Mouse (Mus musculus): Measurements from ENCODE around the gene Rbms1. TPM values are rescaled to one million over a fixed set of nuclear protein-coding genes. Genes with fewer than 3 reads are reported as not detected.

Rbms1 gene
- polyA plus RNA-seq, 1 experiment from 2014 or later: 50.9 TPM

GRCm38 (mm10) chr2:60796616-60796968 is 166.4 kb downstream of the Rbms1 start:
- Histone ChIP-seq H3K4me2 (no peak overlapping the region), H3K27me3 (replicated peaks) (peaks cover 34% of the 10 kb centered on the region), H3K9me3 (no peaks in the 10 kb centered on the region), H3K27ac (peak overlapping the region; percentile 42; the same call in 1 of the 2 replicates), H3K4me3 (no peak overlapping the region), H3K36me3 (replicated peaks) (no peaks in the 10 kb centered on the region), H3K9ac (no peak overlapping the region), H3K4me1 (peaks cover 34% of the 10 kb centered on the region)
- 15% methylated on average over 2 of the region's 2 CpGs for WGBS
- ATAC-seq (replicated peaks): peak; percentile 79

- Histone ChIP-seq H3K9me3 (no peaks in the 10 kb centered on the region), H3K4me1 (peaks cover 26% of the 10 kb centered on the region), H3K9ac (no peak overlapping the region), H3K27ac (0 out of 2 replicates have a peak overlapping the region, but pooled peaks have one; percentile 42), H3K27me3 (replicated peaks) (peaks cover 36% of the 10 kb centered on the region), H3K4me3 (no peak overlapping the region), H3K4me2 (no peak overlapping the region), H3K36me3 (replicated peaks) (no peaks in the 10 kb centered on the region)
- 0 out of 2 replicates have a peak, but pooled peaks have one; percentile 32 for ATAC-seq (replicated peaks)
- 41% methylated on average over 9 of the region's 9 CpGs for WGBS
These were observed 167.1 kb downstream of the Rbms1 start for GRCm38 (mm10) chr2:60795861-60796260.

- Histone ChIP-seq H3K4me2 (no peak overlapping the region), H3K27me3 (replicated peaks) (peaks cover 39% of the 10 kb centered on the region), H3K4me1 (peaks cover 20% of the 10 kb centered on the region), H3K9ac (no peak overlapping the region), H3K36me3 (replicated peaks) (no peaks in the 10 kb centered on the region), H3K9me3 (no peaks in the 10 kb centered on the region), H3K4me3 (no peak overlapping the region), H3K27ac (no peak overlapping the region)
- 77% methylated on average over 4 of the region's 4 CpGs for WGBS
- ATAC-seq (replicated peaks): no peak
These were observed 170.5 kb downstream of the Rbms1 start for GRCm38 (mm10) chr2:60792506-60792905.

- no peaks in the 10 kb centered on the region for H3K36me3 ChIP-seq (replicated peaks)
- H3K4me3 ChIP-seq: no peak overlapping the region
- H3K9ac ChIP-seq: no peak overlapping the region
- no peak overlapping the region for H3K4me2 ChIP-seq
- 54% methylated on average over 3 of the region's 3 CpGs for WGBS
- no peak for ATAC-seq (replicated peaks)
- H3K4me1 ChIP-seq: no peaks in the 10 kb centered on the region
- H3K27me3 ChIP-seq (replicated peaks): peaks cover 35% of the 10 kb centered on the region
- no peak overlapping the region for H3K27ac ChIP-seq
- H3K9me3 ChIP-seq: no peaks in the 10 kb centered on the region
These were observed 173.9 kb downstream of the Rbms1 start for GRCm38 (mm10) chr2:60789126-60789525.

GRCm38 (mm10) chr2:60788173-60788908 is 174.7 kb downstream of the Rbms1 start:
- 16% methylated on average over 6 of the region's 6 CpGs for WGBS
- no peak overlapping the region for H3K4me3 ChIP-seq
- 0 out of 2 replicates have a peak overlapping the region, but pooled peaks have one; percentile 22 for H3K27ac ChIP-seq

GRCm38 (mm10) chr2:60787088-60787487 is 175.9 kb downstream of the Rbms1 start:
- Histone ChIP-seq H3K9ac (no peak overlapping the region), H3K36me3 (replicated peaks) (no peaks in the 10 kb centered on the region), H3K9me3 (no peaks in the 10 kb centered on the region), H3K4me3 (no peak overlapping the region), H3K27ac (no peak overlapping the region), H3K4me2 (no peak overlapping the region), H3K27me3 (replicated peaks) (peaks cover 27% of the 10 kb centered on the region), H3K4me1 (no peaks in the 10 kb centered on the region)
- 93% methylated on average over 5 of the region's 5 CpGs for WGBS
- peak; percentile 41; the same call in 1 of the 2 replicates for ATAC-seq (replicated peaks)

More at GRCm38 (mm10) chr2:60788173-60788908, 174.7 kb downstream of the Rbms1 start:
- Histone ChIP-seq H3K4me1 (no peaks in the 10 kb centered on the region), H3K9me3 (no peaks in the 10 kb centered on the region), H3K9ac (no peak overlapping the region), H3K27me3 (replicated peaks) (peaks cover 27% of the 10 kb centered on the region), H3K4me2 (no peak overlapping the region), H3K36me3 (replicated peaks) (no peaks in the 10 kb centered on the region)
- ATAC-seq (replicated peaks): peak; percentile 89

GRCm38 (mm10) chr2:60786289-60786688 is 176.7 kb downstream of the Rbms1 start:
- WGBS: 65% methylated on average over 10 of the region's 10 CpGs
- Histone ChIP-seq H3K4me2 (no peak overlapping the region), H3K36me3 (replicated peaks) (no peaks in the 10 kb centered on the region), H3K9me3 (no peaks in the 10 kb centered on the region), H3K27me3 (replicated peaks) (peaks cover 24% of the 10 kb centered on the region; the same call in 1 of the 2 replicates), H3K27ac (no peak overlapping the region), H3K9ac (no peak overlapping the region), H3K4me3 (no peak overlapping the region), H3K4me1 (no peaks in the 10 kb centered on the region)
- no peak for ATAC-seq (replicated peaks)

GRCm38 (mm10) chr2:60774501-60774900 is 188.5 kb downstream of the Rbms1 start:
- Histone ChIP-seq H3K4me1 (no peaks in the 10 kb centered on the region), H3K9me3 (no peaks in the 10 kb centered on the region), H3K4me3 (no peak overlapping the region), H3K27me3 (replicated peaks) (no peaks in the 10 kb centered on the region), H3K36me3 (replicated peaks) (no peaks in the 10 kb centered on the region; the same call in 1 of the 2 replicates), H3K4me2 (no peak overlapping the region), H3K9ac (no peak overlapping the region), H3K27ac (no peak overlapping the region)
- 44% methylated on average over 3 of the region's 3 CpGs for WGBS
- ATAC-seq (replicated peaks): no peak

- Histone ChIP-seq H3K9me3 (no peaks in the 10 kb centered on the region), H3K4me1 (no peaks in the 10 kb centered on the region), H3K27ac (no peak overlapping the region), H3K4me3 (no peak overlapping the region), H3K27me3 (replicated peaks) (no peaks in the 10 kb centered on the region), H3K36me3 (replicated peaks) (no peaks in the 10 kb centered on the region; the same call in 1 of the 2 replicates), H3K9ac (no peak overlapping the region), H3K4me2 (no peak overlapping the region)
- 85% methylated on average over 5 of the region's 5 CpGs for WGBS
- no peak for ATAC-seq (replicated peaks)
These were observed 189.4 kb downstream of the Rbms1 start for GRCm38 (mm10) chr2:60773592-60773991.

- Histone ChIP-seq H3K4me1 (no peaks in the 10 kb centered on the region), H3K36me3 (replicated peaks) (peaks cover 4% of the 10 kb centered on the region; the same call in 1 of the 2 replicates), H3K9ac (no peak overlapping the region), H3K27ac (no peak overlapping the region), H3K4me3 (no peak overlapping the region), H3K4me2 (no peak overlapping the region), H3K9me3 (no peaks in the 10 kb centered on the region), H3K27me3 (replicated peaks) (no peaks in the 10 kb centered on the region)
- no peak for ATAC-seq (replicated peaks)
- 71% methylated on average over 8 of the region's 8 CpGs for WGBS
These were observed 196.6 kb downstream of the Rbms1 start for GRCm38 (mm10) chr2:60766420-60766819.

GRCm38 (mm10) chr2:60756218-60756617 is 206.8 kb downstream of the Rbms1 start:
- no peak overlapping the region for H3K4me3 ChIP-seq
- H3K4me2 ChIP-seq: no peak overlapping the region
- ATAC-seq (replicated peaks): no peak
- no peak overlapping the region for H3K27ac ChIP-seq
- H3K27me3 ChIP-seq (replicated peaks): no peaks in the 10 kb centered on the region
- no peaks in the 10 kb centered on the region for H3K9me3 ChIP-seq
- H3K9ac ChIP-seq: no peak overlapping the region
- no peaks in the 10 kb centered on the region for H3K36me3 ChIP-seq (replicated peaks)
- 85% methylated on average over 9 of the region's 9 CpGs for WGBS
- H3K4me1 ChIP-seq: no peaks in the 10 kb centered on the region

GRCm38 (mm10) chr2:60755101-60755500 is 207.9 kb downstream of the Rbms1 start:
- H3K27ac ChIP-seq: no peak overlapping the region
- no peaks in the 10 kb centered on the region for H3K36me3 ChIP-seq (replicated peaks)
- no peak overlapping the region for H3K4me2 ChIP-seq
- H3K4me3 ChIP-seq: no peak overlapping the region
- WGBS: 98% methylated on average over 7 of the region's 7 CpGs
- ATAC-seq (replicated peaks): no peak
- H3K27me3 ChIP-seq (replicated peaks): no peaks in the 10 kb centered on the region
- H3K4me1 ChIP-seq: no peaks in the 10 kb centered on the region
- no peak overlapping the region for H3K9ac ChIP-seq
- no peaks in the 10 kb centered on the region for H3K9me3 ChIP-seq

- H3K9ac ChIP-seq: no peak overlapping the region
- H3K4me3 ChIP-seq: no peak overlapping the region
- no peaks in the 10 kb centered on the region for H3K27me3 ChIP-seq (replicated peaks)
- no peak overlapping the region for H3K27ac ChIP-seq
- WGBS: 94% methylated on average over 9 of the region's 9 CpGs
- no peaks in the 10 kb centered on the region for H3K4me1 ChIP-seq
- H3K4me2 ChIP-seq: no peak overlapping the region
- no peak for ATAC-seq (replicated peaks)
- H3K9me3 ChIP-seq: no peaks in the 10 kb centered on the region
- 0 out of 2 replicates have a peak, but pooled peaks cover 4% of the 10 kb centered on the region for H3K36me3 ChIP-seq (replicated peaks)
These were observed 211.7 kb downstream of the Rbms1 start for GRCm38 (mm10) chr2:60751274-60751673.
